Mouse (Mus musculus) midbrain, embryonic 11.5 days (tissue): ENCODE measurements at regions not wholly inside any gene's neighbourhood (a gene's known extent, or its start where the extent isn't known, plus 50 kb on each side); places are given as distances from the start of the nearest gene placed in this dataset.

Experiments
- ATAC-seq: fragments of 200-750 bp; cut with Nextera tagmentation; 2 replicates; pipeline ENCODE4 v1.8.0; 2017; ENCODE audit warnings: moderate TSS enrichment, moderate library complexity; ENCODE audit not compliant: low FRiP score
- DNase-seq: peaks from one replicate; pipeline ENCODE4 v3.0.0; 2015; ENCODE audit warnings: low spot score; ENCODE audit errors: missing footprints
- H3K27ac ChIP-seq: fragments of 300-500 bp; sonication (generic); 2 replicates; pipeline ENCODE4 v1.5.1; 2014; ENCODE audit warnings: low read depth, low read length
- H3K27me3 ChIP-seq: fragments of 300-500 bp; sonication (generic); 2 replicates; pipeline ENCODE4 v1.6.1; 2014; ENCODE audit warnings: mild to moderate bottlenecking, low read length, moderate library complexity, mixed read lengths; ENCODE audit not compliant: control insufficient read depth, insufficient read depth
- H3K36me3 ChIP-seq: fragments of 300-500 bp; sonication (generic); 2 replicates; pipeline ENCODE4 v1.6.1; 2014; ENCODE audit warnings: mild to moderate bottlenecking, low read length, moderate library complexity, mixed read lengths; ENCODE audit not compliant: control insufficient read depth, insufficient read depth
- H3K4me1 ChIP-seq: fragments of 300-500 bp; sonication (generic); 2 replicates; pipeline ENCODE4 v1.6.1; 2014; ENCODE audit warnings: low read length; ENCODE audit not compliant: control insufficient read depth, insufficient read depth
- H3K4me2 ChIP-seq: fragments of 300-500 bp; sonication (generic); 2 replicates; pipeline ENCODE4 v1.6.1; 2014; ENCODE audit warnings: mild to moderate bottlenecking, moderate library complexity
- H3K4me3 ChIP-seq: fragments of 300-500 bp; sonication (generic); 2 replicates; pipeline ENCODE4 v1.5.1; 2014; ENCODE audit warnings: low read depth, low read length
- H3K9ac ChIP-seq: fragments of 300-500 bp; sonication (generic); 2 replicates; pipeline ENCODE4 v1.6.1; 2014; ENCODE audit warnings: low read length
- H3K9me3 ChIP-seq: fragments of 300-500 bp; sonication (generic); 2 replicates; pipeline ENCODE4 v1.6.1; 2016; ENCODE audit warnings: low read length; ENCODE audit not compliant: control insufficient read depth
- WGBS: fragments of 180-500 bp; shearing (Covaris S2); extraction: QIAGEN DNeasy Blood & Tissue Kit; methylation state at CpG from one replicate; pipeline ENCODE4 v1.1.7; 2014; 5-methylcytosine and 5-hydroxymethylcytosine counted together

DNA sequence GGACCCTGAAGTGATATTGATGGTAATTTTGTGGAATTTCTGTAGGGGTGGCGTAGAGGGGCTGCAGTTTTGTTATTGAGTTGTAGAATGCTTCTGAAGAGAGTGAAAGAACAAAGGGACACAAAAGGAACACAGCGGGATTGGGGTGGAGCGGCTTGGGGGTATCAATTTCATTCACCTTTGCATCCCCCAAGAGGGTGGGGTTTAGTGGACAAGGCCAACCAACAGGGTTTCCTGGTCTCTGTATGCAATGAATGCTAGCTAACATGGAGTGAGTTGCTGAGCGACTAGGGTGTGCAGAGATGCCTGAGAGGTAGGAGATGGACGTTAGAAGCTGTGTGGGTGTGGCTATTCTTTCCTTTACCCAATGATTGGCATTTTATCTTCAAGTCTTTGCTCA lies 213.8 kb upstream of the Nr5a2 start:
- no peak overlapping the region for H3K27ac ChIP-seq
- DNase-seq = peak; percentile 67
- no peak for ATAC-seq
- H3K4me3 ChIP-seq = no peak overlapping the region
- whole genome bisulfite sequencing = 44% methylated on average over 5 of the region's 5 CpGs
- no peak overlapping the region for H3K4me2 ChIP-seq
- H3K36me3 ChIP-seq = no peaks in the 10 kb centered on the region
- no peaks in the 10 kb centered on the region for H3K9me3 ChIP-seq
- H3K9ac ChIP-seq = no peak overlapping the region
- H3K27me3 ChIP-seq = no peaks in the 10 kb centered on the region
- H3K4me1 ChIP-seq = peaks cover 2% of the 10 kb centered on the region; the same call in 1 of the 2 replicates

DNA sequence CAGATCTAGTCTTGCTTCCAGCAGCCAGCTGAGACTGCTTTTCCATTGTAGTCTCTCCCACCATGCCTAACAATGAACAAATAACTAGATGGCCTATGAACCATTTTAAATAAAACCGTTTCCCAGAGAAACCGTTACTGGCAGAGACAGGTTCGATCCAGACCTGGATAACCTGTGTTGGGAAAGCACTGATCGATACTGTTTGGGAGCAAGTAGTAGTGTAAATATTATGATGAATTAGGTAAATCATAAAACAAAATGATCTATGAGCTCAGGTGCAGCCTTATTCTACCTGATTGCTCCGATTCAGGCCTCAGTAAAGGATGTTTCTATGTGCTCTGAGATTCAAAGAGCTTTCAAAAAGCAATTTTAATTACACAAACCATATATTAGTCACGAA lies 211.9 kb upstream of the Nr5a2 start:
- Histone ChIP-seq H3K4me3 (no peak overlapping the region), H3K36me3 (no peaks in the 10 kb centered on the region), H3K9ac (no peak overlapping the region), H3K4me2 (no peak overlapping the region), H3K27me3 (no peaks in the 10 kb centered on the region), H3K4me1 (peaks cover 2% of the 10 kb centered on the region; the same call in 1 of the 2 replicates), H3K27ac (no peak overlapping the region), H3K9me3 (no peaks in the 10 kb centered on the region)
- DNase-seq = peak; percentile 67
- WGBS = 88% methylated on average over 6 of the region's 6 CpGs
- ATAC-seq = no peak

DNA sequence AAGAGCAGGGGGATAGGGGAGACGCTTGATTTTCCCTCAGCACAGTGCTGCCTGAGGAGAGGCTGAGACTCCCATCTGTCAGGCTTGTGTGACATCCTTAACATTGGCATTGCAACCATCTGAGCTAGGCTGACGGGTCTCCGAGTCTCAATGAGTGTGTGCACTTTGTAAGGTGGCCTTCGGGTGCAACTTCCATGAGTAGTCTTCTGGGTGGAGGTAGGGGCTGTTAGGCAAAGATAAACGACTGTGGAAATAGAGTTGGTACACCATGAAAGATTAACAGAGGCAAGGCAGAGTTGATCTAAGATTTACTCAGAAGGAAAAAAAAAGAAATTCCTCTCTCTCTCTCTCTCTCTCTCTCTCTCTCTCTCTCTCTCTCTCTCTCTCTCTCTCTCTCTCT lies 211.2 kb upstream of the Nr5a2 start:
- no peaks in the 10 kb centered on the region for H3K36me3 ChIP-seq
- ATAC-seq (no peak), DNase-seq (peak; percentile 14)
- no peak overlapping the region for H3K4me2 ChIP-seq
- H3K27ac ChIP-seq = no peak overlapping the region
- H3K27me3 ChIP-seq = no peaks in the 10 kb centered on the region
- H3K9ac ChIP-seq = no peak overlapping the region
- H3K9me3 ChIP-seq = no peaks in the 10 kb centered on the region
- WGBS = 77% methylated on average over 5 of the region's 5 CpGs
- H3K4me3 ChIP-seq = no peak overlapping the region
- H3K4me1 ChIP-seq = no peaks in the 10 kb centered on the region

DNA sequence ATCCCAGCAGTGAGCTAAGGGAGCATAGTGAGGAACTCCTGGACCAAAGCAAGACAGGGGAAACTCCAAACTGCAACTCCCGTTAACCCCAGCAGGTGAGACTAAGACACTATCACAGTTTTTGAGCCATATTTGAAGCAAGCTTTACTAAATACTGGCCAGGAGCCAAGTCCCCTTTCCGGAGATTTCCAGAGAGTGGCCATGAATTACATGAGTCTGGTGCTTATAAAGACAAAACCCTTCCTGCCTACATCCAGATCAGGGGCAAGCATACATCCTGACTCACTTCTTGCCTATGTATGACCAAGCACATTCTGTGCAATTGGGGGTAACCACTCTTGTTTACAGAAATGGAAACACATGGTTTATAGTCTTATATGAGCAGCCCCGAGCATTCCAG lies 187.6 kb upstream of the Nr5a2 start:
- H3K9ac ChIP-seq = no peak overlapping the region
- H3K9me3 ChIP-seq = no peaks in the 10 kb centered on the region
- H3K4me3 ChIP-seq = no peak overlapping the region
- H3K27ac ChIP-seq = no peak overlapping the region
- DNase-seq (no peak), ATAC-seq (no peak)
- no peaks in the 10 kb centered on the region for H3K27me3 ChIP-seq
- WGBS = 89% methylated on average over 3 of the region's 3 CpGs
- no peak overlapping the region for H3K4me2 ChIP-seq
- no peaks in the 10 kb centered on the region for H3K36me3 ChIP-seq
- H3K4me1 ChIP-seq = no peaks in the 10 kb centered on the region

DNA sequence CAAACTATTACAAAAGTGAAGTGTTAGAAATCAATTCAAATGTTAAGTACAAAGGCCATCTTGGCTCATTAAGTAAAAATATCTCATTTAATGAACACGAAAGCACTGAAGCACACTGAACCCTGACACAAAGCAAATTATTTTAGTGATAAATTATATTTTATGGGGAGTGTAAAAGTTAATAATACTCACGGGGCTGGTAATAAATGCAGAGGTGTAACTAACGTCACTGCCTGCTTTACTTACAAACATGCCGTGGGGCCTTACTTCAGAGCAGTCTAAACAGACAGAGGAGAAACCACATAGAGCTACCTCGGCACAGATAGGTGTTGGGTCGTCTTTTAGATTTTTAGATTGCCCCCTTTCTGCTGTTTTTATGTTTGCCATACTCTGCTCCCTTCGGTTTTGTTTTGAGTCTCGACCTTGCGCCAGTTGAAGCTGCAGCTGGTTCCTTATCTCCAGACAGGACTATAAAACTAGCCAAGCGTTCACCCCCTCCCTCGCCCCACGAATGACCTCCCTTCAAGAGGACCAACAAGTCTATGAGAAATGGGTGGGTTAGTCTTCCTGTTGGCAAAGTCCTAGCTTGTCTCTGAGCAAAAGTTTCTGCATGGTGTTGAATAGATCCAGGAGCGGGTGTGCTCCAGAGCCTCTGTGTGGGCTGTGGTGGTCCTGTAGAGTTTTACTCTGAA lies 181.8 kb upstream of the Nr5a2 start:
- Histone ChIP-seq H3K4me3 (no peak overlapping the region), H3K4me2 (no peak overlapping the region), H3K9me3 (no peaks in the 10 kb centered on the region), H3K4me1 (no peaks in the 10 kb centered on the region), H3K36me3 (no peaks in the 10 kb centered on the region), H3K27ac (no peak overlapping the region), H3K27me3 (no peaks in the 10 kb centered on the region), H3K9ac (no peak overlapping the region)
- WGBS = 92% methylated on average over 13 of the region's 13 CpGs
- ATAC-seq = no peak
- peak; percentile 53 for DNase-seq

DNA sequence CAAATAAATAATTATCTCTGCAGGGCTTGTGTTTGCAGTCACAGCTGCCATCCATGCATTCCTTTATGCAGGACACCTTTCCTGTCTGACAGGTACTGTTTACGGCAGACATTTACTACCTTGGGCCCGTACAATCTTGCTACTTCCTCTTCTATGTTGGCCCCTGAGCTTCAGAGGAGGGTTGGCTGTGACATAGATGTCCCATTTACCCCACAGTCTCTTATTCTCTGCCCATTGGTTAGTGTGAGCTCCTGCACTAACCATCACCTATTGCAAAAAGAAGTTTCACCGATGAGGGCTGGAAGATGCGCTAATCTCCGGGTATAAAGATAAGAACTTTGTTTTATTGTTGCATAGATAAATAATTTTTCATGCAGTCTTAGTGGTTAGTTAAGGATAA lies 181.1 kb upstream of the Nr5a2 start:
- Histone ChIP-seq H3K4me2 (no peak overlapping the region), H3K9ac (no peak overlapping the region), H3K9me3 (no peaks in the 10 kb centered on the region), H3K36me3 (no peaks in the 10 kb centered on the region), H3K27ac (no peak overlapping the region), H3K27me3 (no peaks in the 10 kb centered on the region), H3K4me1 (no peaks in the 10 kb centered on the region), H3K4me3 (no peak overlapping the region)
- ATAC-seq (no peak), DNase-seq (no peak)
- WGBS = 93% methylated on average over 5 of the region's 5 CpGs

DNA sequence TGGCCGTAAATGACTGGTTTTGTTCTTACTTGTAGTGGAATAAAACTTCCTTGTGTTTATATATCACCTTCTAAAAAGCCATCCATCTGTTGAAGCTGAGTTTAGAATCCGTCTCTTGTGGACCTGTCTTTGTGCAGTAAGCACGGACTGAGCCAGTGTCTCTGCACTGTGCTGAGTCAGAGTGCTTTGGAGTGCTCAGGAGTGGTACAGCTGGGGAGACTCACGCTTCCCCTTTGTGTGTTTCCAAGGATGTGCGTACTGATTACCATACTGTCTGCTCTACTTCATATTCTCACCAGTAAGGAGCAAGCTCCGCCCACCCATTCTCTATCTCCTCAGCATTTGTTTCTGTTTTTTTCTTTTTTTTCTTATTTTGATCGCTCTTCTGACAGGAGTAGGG lies 175.9 kb upstream of the Nr5a2 start:
- ATAC-seq = no peak
- Histone ChIP-seq H3K9ac (no peak overlapping the region), H3K4me1 (no peaks in the 10 kb centered on the region), H3K27me3 (no peaks in the 10 kb centered on the region), H3K9me3 (no peaks in the 10 kb centered on the region), H3K27ac (no peak overlapping the region), H3K36me3 (no peaks in the 10 kb centered on the region), H3K4me2 (no peak overlapping the region), H3K4me3 (no peak overlapping the region)
- WGBS = 77% methylated on average over 7 of the region's 7 CpGs
- no peak for DNase-seq

DNA sequence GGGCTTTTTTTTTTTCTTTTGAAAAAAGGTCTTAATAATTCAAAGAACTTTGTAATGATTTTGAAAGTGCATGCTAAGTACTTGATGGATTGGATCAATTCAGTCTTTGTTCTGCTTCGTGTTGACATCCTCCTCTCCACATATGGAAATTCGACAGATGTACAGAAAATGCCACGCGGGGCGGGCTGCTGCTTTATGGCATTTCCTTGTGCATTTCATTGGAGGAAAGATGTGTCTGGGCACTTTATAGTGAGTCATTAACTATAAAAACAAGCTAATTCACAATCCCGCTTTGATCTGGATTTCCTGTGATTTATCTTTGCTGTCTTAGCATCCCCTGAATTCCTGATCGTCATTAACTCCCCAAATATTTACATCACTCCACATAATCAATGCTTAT lies 173.5 kb upstream of the Nr5a2 start:
- no peaks in the 10 kb centered on the region for H3K36me3 ChIP-seq
- no peak overlapping the region for H3K4me2 ChIP-seq
- no peak overlapping the region for H3K4me3 ChIP-seq
- H3K27ac ChIP-seq = no peak overlapping the region
- no peaks in the 10 kb centered on the region for H3K4me1 ChIP-seq
- no peak for ATAC-seq
- H3K9me3 ChIP-seq = no peaks in the 10 kb centered on the region
- no peak for DNase-seq
- no peaks in the 10 kb centered on the region for H3K27me3 ChIP-seq
- 83% methylated on average over 7 of the region's 7 CpGs for WGBS
- H3K9ac ChIP-seq = no peak overlapping the region

DNA sequence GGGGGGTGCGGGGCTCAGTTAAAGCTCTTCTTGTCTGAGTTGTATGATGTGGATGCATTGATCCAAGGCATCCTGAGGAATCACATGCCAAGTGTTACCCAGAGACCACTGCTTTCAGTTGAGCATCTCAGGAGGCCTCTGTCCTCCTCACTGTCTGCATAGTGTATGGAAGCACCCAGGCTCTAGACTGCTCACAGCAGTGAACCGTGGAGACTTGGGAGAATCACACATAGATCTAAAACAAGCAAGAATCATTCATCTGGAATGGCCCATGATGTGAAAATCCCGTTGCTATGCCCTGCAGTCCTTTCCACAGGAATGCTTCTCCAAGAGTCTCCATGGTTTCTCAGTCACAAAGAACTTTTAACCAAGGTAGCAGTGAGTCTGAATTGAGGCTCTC lies 170.0 kb upstream of the Nr5a2 start:
- no peak overlapping the region for H3K9ac ChIP-seq
- H3K27me3 ChIP-seq = no peaks in the 10 kb centered on the region
- H3K9me3 ChIP-seq = no peaks in the 10 kb centered on the region
- no peak for DNase-seq
- no peaks in the 10 kb centered on the region for H3K4me1 ChIP-seq
- ATAC-seq = no peak
- no peaks in the 10 kb centered on the region for H3K36me3 ChIP-seq
- no peak overlapping the region for H3K27ac ChIP-seq
- H3K4me2 ChIP-seq = no peak overlapping the region
- WGBS = 66% methylated on average over 3 of the region's 3 CpGs
- H3K4me3 ChIP-seq = no peak overlapping the region
